Mouse (Mus musculus) E14TG2a.4 (cell line): Measurements from ENCODE around the gene Yif1a.

Experiments
- CTCF ChIP-seq: conservative IDR thresholded peaks from 2 replicates; pipeline ENCODE4 v1.5.1; 2014; ENCODE audit warnings: low read length
- POU5F1 ChIP-seq: IDR thresholded peaks from 2 replicates; pipeline ENCODE4 v1.6.1; 2014; ENCODE audit warnings: low read length, borderline replicate concordance

- no peak for TF ChIP-seq CTCF
- no peak for TF ChIP-seq POU5F1
Observed at GRCm38 (mm10) chr19:5065104-5065503, 23.2 kb upstream of the Yif1a start.
